Mouse (Mus musculus) G1E (cell line): ENCODE measurements around the gene Tubd1. TPM values are rescaled to one million over a fixed set of nuclear protein-coding genes. Genes with fewer than 3 reads are reported as not detected.

ENCODE experiments used
- ATAC-seq: 2 replicates; pipeline ENCODE4 v1.8.0; 2016; ENCODE audit warnings: mild to moderate bottlenecking; ENCODE audit not compliant: insufficient number of reproducible peaks, poor library complexity, low FRiP score, severe bottlenecking; ENCODE audit errors: extremely low read depth
- DNase-seq: peaks from one replicate; pipeline ENCODE4 v3.0.0; 2012; ENCODE audit warnings: low spot score
- H3K27me3 ChIP-seq: 2 replicates; pipeline ENCODE4 v1.6.1; 2012; ENCODE audit warnings: mild to moderate bottlenecking, low read length, inconsistent platforms; ENCODE audit not compliant: insufficient read depth
- H3K36me3 ChIP-seq: replicated peaks from 2 replicates; pipeline ENCODE3; 2012; ENCODE audit warnings: mild to moderate bottlenecking, inconsistent platforms
- H3K4me1 ChIP-seq: 2 replicates; pipeline ENCODE4 v1.6.1; 2012; ENCODE audit warnings: low read depth, low read length, inconsistent platforms, mixed read lengths; ENCODE audit not compliant: insufficient read depth
- H3K4me3 ChIP-seq: 2 replicates; pipeline ENCODE4 v1.5.1; 2012; ENCODE audit warnings: low read depth, mild to moderate bottlenecking, inconsistent platforms, low read length, moderate library complexity, mixed read lengths
- H3K9me3 ChIP-seq: replicated peaks from 2 replicates; pipeline ENCODE4 v1.6.1; 2012; ENCODE audit warnings: inconsistent platforms
- CTCF ChIP-seq: IDR thresholded peaks from 2 replicates; pipeline ENCODE4 v1.5.1; 2012; ENCODE audit warnings: low read depth, low read length, inconsistent platforms, mixed read lengths
- GATA1 ChIP-seq: IDR thresholded peaks from 2 replicates; pipeline ENCODE4 v1.6.1; 2012; ENCODE audit warnings: borderline replicate concordance, low read length, inconsistent platforms, mixed read lengths
- GATA2 ChIP-seq: IDR thresholded peaks from 2 replicates; pipeline ENCODE4 v1.6.1; 2012; ENCODE audit warnings: low read depth, low read length, inconsistent platforms, borderline replicate concordance
- POLR2AphosphoS5 ChIP-seq: IDR thresholded peaks from 2 replicates; pipeline ENCODE4 v1.6.1; 2012; ENCODE audit warnings: low read depth, low read length, inconsistent platforms; ENCODE audit not compliant: insufficient replicate concordance
- TAL1 ChIP-seq: conservative IDR thresholded peaks from 2 replicates; pipeline ENCODE4 v1.6.1; 2012; ENCODE audit warnings: low read depth, low read length, inconsistent platforms, mixed read lengths
- polyA plus RNA-seq: library from polyadenylated mRNA; stranded (reverse); fragments of >175 nt; gene quantifications from 2 replicates; pipeline ENCODE4 v1.2.3, GENCODE M21; 2012
- total RNA-seq, 2 experiments: library from RNA; stranded (forward) in 1 of 2; stranded (reverse) in 1 of 2; fragments of 200-1000 nt in 1 of 2; fragments of >200 nt in 1 of 2; fragmentation: Nextera tagmentation in 1 of 2; gene quantifications; 2 replicates each; pipeline ENCODE4 v1.2.3; 2014 to 2017

The Tubd1 gene
- total and polyA plus RNA-seq, 3 experiments = 0.29 to 11.7 (median 10.6) TPM

- TF ChIP-seq CTCF = no peak
- no peak for TF ChIP-seq GATA1
- TF ChIP-seq GATA2 = no peak
- no peak for TF ChIP-seq TAL1
- TF ChIP-seq POLR2AphosphoS5 = no peak
- Histone ChIP-seq H3K4me1 (peaks cover 66% of the 10 kb centered on the region), H3K27me3 (no peaks in the 10 kb centered on the region), H3K36me3 (peaks cover 44% of the 10 kb centered on the region), H3K9me3 (no peaks in the 10 kb centered on the region), H3K4me3 (peak overlapping the region; percentile 75)
- ATAC-seq (no peak), DNase-seq (peak; percentile 25)
Observed at GRCm38 (mm10) chr11:86586177-86586867, 41.5 kb downstream of the Tubd1 start.

- no peak for TF ChIP-seq GATA1
- TF ChIP-seq CTCF = no peak
- TF ChIP-seq POLR2AphosphoS5 = no peak
- no peak for TF ChIP-seq GATA2
- no peak for TF ChIP-seq TAL1
- Histone ChIP-seq H3K4me1 (peaks cover 67% of the 10 kb centered on the region), H3K9me3 (no peaks in the 10 kb centered on the region), H3K36me3 (peaks cover 45% of the 10 kb centered on the region), H3K27me3 (no peaks in the 10 kb centered on the region), H3K4me3 (peak overlapping the region; percentile 75)
- peak; percentile 70 for DNase-seq
- ATAC-seq = peak; percentile 67
Observed at GRCm38 (mm10) chr11:86586868-86587792, 42.3 kb downstream of the Tubd1 start.

- Histone ChIP-seq H3K36me3 (peaks cover 42% of the 10 kb centered on the region), H3K4me3 (peak overlapping the region; percentile 64; the same call in 1 of the 2 replicates), H3K27me3 (no peaks in the 10 kb centered on the region), H3K9me3 (no peaks in the 10 kb centered on the region), H3K4me1 (peaks cover 67% of the 10 kb centered on the region)
- TF ChIP-seq GATA2 (no peak), GATA1 (no peak), CTCF (no peak), POLR2AphosphoS5 (no peak), TAL1 (no peak)
- no peak for ATAC-seq
- no peak for DNase-seq
Observed at GRCm38 (mm10) chr11:86587830-86588229, 43.0 kb downstream of the Tubd1 start.

- Histone ChIP-seq H3K4me1 (peaks cover 72% of the 10 kb centered on the region), H3K36me3 (peaks cover 38% of the 10 kb centered on the region), H3K4me3 (no peak overlapping the region), H3K27me3 (no peaks in the 10 kb centered on the region), H3K9me3 (no peaks in the 10 kb centered on the region)
- no peak for TF ChIP-seq GATA1
- no peak for TF ChIP-seq CTCF
- TF ChIP-seq POLR2AphosphoS5 = no peak
- TF ChIP-seq GATA2 = no peak
- TF ChIP-seq TAL1 = no peak
- ATAC-seq = no peak
- no peak for DNase-seq
Observed at GRCm38 (mm10) chr11:86588583-86589298, 44.0 kb downstream of the Tubd1 start.

- DNase-seq = no peak
- H3K27me3 ChIP-seq = no peaks in the 10 kb centered on the region
- no peak for ATAC-seq
- no peaks in the 10 kb centered on the region for H3K9me3 ChIP-seq
- H3K4me1 ChIP-seq = peaks cover 74% of the 10 kb centered on the region
- H3K4me3 ChIP-seq = no peak overlapping the region
- no peak for TF ChIP-seq GATA2
- no peak for TF ChIP-seq TAL1
- no peak for TF ChIP-seq CTCF
- peaks cover 38% of the 10 kb centered on the region for H3K36me3 ChIP-seq
Observed at GRCm38 (mm10) chr11:86590066-86590465, 45.3 kb downstream of the Tubd1 start.

GRCm38 (mm10) chr11:86590579-86590978 lies 45.8 kb downstream of the Tubd1 start:
- no peaks in the 10 kb centered on the region for H3K27me3 ChIP-seq
- no peak for DNase-seq
- H3K9me3 ChIP-seq = no peaks in the 10 kb centered on the region
- peaks cover 36% of the 10 kb centered on the region for H3K36me3 ChIP-seq
- no peak overlapping the region for H3K4me3 ChIP-seq
- ATAC-seq = no peak
- H3K4me1 ChIP-seq = peaks cover 71% of the 10 kb centered on the region
- TF ChIP-seq TAL1 (no peak), POLR2AphosphoS5 (no peak), GATA1 (no peak), CTCF (no peak), GATA2 (no peak)
